Mouse (Mus musculus) T-cell, adult 66 days (primary cell): ENCODE data around the gene Olfr887. TPM values are rescaled to one million over a fixed set of nuclear protein-coding genes. Genes with fewer than 3 reads are reported as not detected.

Experiments
- total RNA-seq, 2 experiments: library from RNA; stranded (reverse); gene quantifications; 3 replicates in 1 of 2; 4 replicates in 1 of 2; pipeline ENCODE4 v1.2.4; 2023

Olfr887 gene
- not detected for total RNA-seq

DNA sequence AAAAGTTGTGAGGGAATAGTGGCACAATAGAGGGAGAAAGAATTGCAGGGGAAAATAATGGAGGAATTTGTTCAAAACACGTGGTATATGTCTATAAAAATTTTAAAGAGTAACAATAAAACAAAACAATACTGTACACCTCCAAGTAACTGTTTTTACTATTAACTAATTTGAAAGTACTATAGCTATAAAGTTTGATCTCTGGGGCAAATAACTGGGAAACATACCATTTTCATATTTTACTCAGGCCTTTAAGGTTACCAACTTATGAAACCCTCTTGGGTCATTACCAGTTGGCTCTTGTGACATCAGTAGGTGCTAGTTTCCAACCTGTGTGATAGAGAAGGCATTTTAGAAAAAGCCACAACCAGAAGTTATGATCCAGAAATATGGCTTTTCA is at the start of gene Olfr887:
Olfr887 (plus strand) TSS at position 301 of the 400 bp plus-strand sequence.

DNA sequence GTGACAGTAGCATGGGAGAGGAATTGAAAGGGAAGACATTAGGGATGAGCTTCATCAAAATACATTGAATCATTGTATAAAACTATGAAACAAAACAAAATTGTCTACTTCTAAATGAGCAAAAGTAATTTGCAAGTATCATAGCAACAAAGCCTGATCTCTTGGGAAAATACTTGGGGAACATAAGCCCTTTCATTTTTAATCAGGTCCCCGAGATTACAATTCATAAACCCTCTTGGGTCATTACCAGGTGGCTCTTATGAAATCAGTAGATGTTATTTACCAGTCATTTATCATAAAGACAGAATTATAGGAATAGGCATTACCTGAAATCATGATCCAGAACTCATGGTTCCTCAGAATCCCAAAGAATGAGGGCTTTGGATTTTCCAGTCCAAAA is 37.6 kb upstream of the Olfr887 start, which contains the start of gene Olfr884:
Olfr884 (plus strand) TSS at position 301 of the 400 bp plus-strand sequence.

DNA sequence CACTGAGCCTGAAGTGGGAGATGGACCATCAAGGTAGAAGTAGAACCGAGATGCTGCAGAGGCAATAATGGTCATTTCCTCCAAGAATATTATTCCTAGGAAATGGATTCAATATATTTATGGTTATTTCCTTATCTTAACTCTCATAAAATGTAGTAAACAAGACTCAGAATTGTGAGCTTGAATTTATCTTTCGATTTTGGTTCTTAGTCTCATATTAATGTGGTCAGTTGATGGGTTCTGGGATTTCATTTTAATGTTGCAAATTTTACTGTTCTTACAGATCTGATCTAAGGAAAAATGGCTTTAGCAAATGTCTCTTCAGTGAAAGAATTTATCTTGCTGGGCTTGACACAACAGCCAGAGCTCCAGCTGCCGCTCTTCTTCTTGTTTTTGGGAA is 22.9 kb upstream of the Olfr887 start, which contains the start of gene Olfr885:
Olfr885 (plus strand) TSS at position 301 of the 400 bp plus-strand sequence.

DNA sequence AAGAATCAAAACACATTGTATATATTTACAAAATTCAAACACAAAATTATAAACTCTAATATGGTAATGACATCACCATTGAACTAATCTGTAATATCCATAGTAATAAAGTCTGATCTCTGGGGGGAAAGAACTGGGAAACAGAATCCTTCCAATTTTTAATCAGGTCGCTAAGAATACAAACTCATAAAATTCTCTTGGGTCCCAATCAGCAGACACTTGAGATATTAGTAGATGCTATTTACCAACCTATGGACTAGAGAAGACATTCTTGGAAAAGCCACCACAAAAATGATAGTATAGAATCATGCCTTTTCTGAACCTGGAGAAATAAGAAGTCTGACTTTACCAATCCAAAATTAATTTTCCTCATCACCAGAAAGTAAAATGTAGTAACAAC is 24.0 kb downstream of the Olfr887 start, which contains the start of gene Olfr888:
Olfr888 (plus strand) TSS at position 301 of the 400 bp plus-strand sequence.

DNA sequence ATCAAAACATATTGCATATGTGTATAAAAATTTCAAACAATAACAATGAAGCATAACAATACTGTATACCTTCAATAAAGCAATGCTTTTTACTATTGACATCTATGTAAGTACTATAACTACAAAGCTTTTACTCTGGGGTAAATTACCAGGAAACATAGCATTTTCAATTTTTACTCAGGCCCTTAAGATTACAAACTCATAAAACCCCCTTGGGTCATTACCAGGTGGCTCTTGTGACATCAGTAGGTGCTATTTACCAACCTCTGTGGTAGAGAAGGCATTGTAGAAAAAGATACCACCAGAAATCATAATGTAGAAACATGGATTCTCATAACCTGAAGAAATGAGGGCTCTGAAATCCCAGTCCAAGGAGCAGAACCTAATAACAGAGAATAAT is 31.0 kb downstream of the Olfr887 start, which contains the start of gene Olfr889:
Olfr889 (plus strand) TSS at position 301 of the 400 bp plus-strand sequence.

Other genes with a start within 250 kb of the Olfr887 start
- not detected for gene Olfr877, start 229.8 kb upstream of the Olfr887 start, total RNA-seq
- not detected for gene Olfr145, start 187.3 kb upstream of the Olfr887 start, total RNA-seq
- gene Olfr878, start 166.2 kb upstream of the Olfr887 start, total RNA-seq = not detected
- not detected for gene Olfr881, start 92.2 kb upstream of the Olfr887 start, total RNA-seq
- gene Olfr883, start 58.3 kb upstream of the Olfr887 start, total RNA-seq = not detected
- gene Olfr884, start 37.5 kb upstream of the Olfr887 start, total RNA-seq = not detected
- gene Olfr885, start 22.8 kb upstream of the Olfr887 start, total RNA-seq = not detected
- gene Olfr888, start 24.1 kb downstream of the Olfr887 start, total RNA-seq = not detected
- gene Olfr889, start 31.1 kb downstream of the Olfr887 start, total RNA-seq = not detected
- not detected for gene Olfr890, start 58.4 kb downstream of the Olfr887 start, total RNA-seq
- gene Olfr891, start 96.7 kb downstream of the Olfr887 start, total RNA-seq = not detected
- not detected for gene Olfr893, start 124.3 kb downstream of the Olfr887 start, total RNA-seq
- gene Olfr894, start 134.0 kb downstream of the Olfr887 start, total RNA-seq = not detected
- not detected for gene Olfr143, start 168.7 kb downstream of the Olfr887 start, total RNA-seq
- not detected for gene Olfr895, start 183.8 kb downstream of the Olfr887 start, total RNA-seq
- gene Olfr896-ps1, start 207.0 kb downstream of the Olfr887 start, total RNA-seq = not detected
- not detected for gene Olfr25, start 245.0 kb downstream of the Olfr887 start, total RNA-seq